Mouse (Mus musculus): Measurements from ENCODE around the gene Slc23a2. TPM values are rescaled to one million over a fixed set of nuclear protein-coding genes. Genes with fewer than 3 reads are reported as not detected.

Gene Slc23a2
- total RNA-seq, 2 experiments from 2014 or later, result 142 to 162 TPM

- intact Hi-C loops (cut with DNase I), result no loop called here
- Histone ChIP-seq H3K4me3 (no peak overlapping the region), H3K27ac (no peak overlapping the region; the same call in 1 of the 2 replicates)
- no peak for DNase-seq (ENCODE audit: extremely low spot score in 1 of 2, low spot score in 2 of 2)
- peak; percentile 5 for TF ChIP-seq CTCF (IDR thresholded peaks at IDR 0.05)
Measured at GRCm38 (mm10) chr2:132094441-132095230, 50.3 kb downstream of the Slc23a2 start.

DNA sequence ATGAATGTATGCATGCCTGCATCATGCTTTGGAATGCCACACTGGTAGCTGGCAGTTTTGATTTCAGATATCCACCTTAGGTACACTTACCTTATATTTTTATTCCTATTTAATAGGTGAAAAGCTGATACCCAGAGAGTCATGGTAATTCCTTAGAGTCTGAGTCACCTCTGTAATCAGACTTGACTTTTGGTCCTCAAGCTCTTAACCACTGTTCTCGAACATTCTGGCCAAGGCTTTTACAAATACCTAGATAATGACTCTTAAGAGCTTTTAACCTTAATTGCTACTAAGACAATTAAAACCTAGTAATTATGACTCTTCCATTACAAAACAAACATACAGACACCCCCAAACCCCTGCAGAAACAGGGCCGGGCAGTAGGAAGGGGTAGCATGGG is 51.2 kb downstream of the Slc23a2 start:
- no peak for DNase-seq (ENCODE audit: extremely low spot score in 1 of 2, low spot score in 2 of 2)
- no peak for TF ChIP-seq CTCF (IDR thresholded peaks at IDR 0.05)
- Histone ChIP-seq H3K27ac (no peak overlapping the region), H3K4me3 (no peak overlapping the region)
- intact Hi-C loops (cut with DNase I), result no loop called here

- Histone ChIP-seq H3K4me3 (no peak overlapping the region), H3K27ac (no peak overlapping the region)
- no peak for TF ChIP-seq CTCF (IDR thresholded peaks at IDR 0.05)
- intact Hi-C loops (cut with DNase I), result no loop called here
- no peak for DNase-seq (ENCODE audit: extremely low spot score in 1 of 2, low spot score in 2 of 2)
Measured at GRCm38 (mm10) chr2:132093298-132093697, 51.6 kb downstream of the Slc23a2 start.

GRCm38 (mm10) chr2:132092722-132093121 is 52.2 kb downstream of the Slc23a2 start:
- H3K27ac ChIP-seq, result no peak overlapping the region
- no peak for TF ChIP-seq CTCF (IDR thresholded peaks at IDR 0.05)
- DNase-seq (ENCODE audit: extremely low spot score in 1 of 2, low spot score in 2 of 2), result no peak
- intact Hi-C loops (cut with DNase I), result no loop called here
- no peak overlapping the region for H3K4me3 ChIP-seq

DNA sequence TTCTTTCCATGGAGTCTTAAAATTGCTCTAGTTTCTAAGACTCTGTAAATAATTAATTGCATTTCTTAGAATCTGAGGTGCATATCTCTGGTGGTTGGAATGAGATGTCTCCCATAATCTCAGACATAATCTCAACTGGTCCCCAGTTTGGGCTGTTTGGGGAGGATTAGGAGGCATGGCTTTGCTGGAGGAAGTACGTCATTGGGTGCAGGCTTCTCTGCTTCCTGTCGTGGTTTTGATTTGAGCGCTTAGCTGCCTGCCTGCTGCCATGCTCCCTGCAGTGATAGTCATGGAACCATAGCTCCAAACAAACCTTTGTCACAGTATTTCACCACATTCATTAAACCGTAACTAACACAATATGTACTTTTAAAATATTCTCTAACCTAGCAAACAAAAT is 53.2 kb downstream of the Slc23a2 start:
- Histone ChIP-seq H3K4me3 (no peak overlapping the region), H3K27ac (no peak overlapping the region)
- TF ChIP-seq CTCF (IDR thresholded peaks at IDR 0.05), result no peak
- no peak for DNase-seq (ENCODE audit: extremely low spot score in 1 of 2, low spot score in 2 of 2)
- intact Hi-C loops (cut with DNase I), result no loop called here

- intact Hi-C loops (cut with DNase I), result no loop called here
- TF ChIP-seq CTCF (IDR thresholded peaks at IDR 0.05), result no peak
Measured at GRCm38 (mm10) chr2:132084813-132085212, 60.1 kb downstream of the Slc23a2 start.

DNA sequence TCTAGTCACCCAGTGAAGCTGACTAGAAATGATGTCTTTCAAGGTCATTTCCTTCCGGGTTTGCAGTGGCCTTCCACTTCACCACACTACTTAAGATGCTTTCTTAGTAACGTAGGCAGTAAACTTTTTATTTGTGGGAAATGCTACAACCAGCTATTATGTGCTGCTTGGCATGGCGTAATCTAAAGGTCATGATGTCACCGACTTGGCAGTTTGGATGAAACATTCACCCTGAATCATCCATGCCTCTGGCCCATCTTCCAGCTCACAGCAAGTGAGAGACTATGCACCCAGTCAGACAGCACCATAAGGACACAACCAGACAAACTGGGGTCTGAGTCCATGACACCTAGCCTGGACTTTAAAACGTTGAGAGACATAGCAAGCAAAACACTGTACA is 60.5 kb downstream of the Slc23a2 start:
- no peak for DNase-seq (ENCODE audit: extremely low spot score in 1 of 2, low spot score in 2 of 2)
- TF ChIP-seq CTCF (IDR thresholded peaks at IDR 0.05), result no peak
- Histone ChIP-seq H3K4me3 (no peak overlapping the region), H3K27ac (no peak overlapping the region)
- intact Hi-C loops (cut with DNase I), result no loop called here

More at GRCm38 (mm10) chr2:132084813-132085212, 60.1 kb downstream of the Slc23a2 start:
- Histone ChIP-seq H3K4me3 (no peak overlapping the region), H3K27ac (no peak overlapping the region)
- DNase-seq (ENCODE audit: extremely low spot score in 1 of 2, low spot score in 2 of 2), result no peak

- DNase-seq (ENCODE audit: extremely low spot score in 1 of 2, low spot score in 2 of 2), result no peak
- intact Hi-C loops (cut with DNase I), result no loop called here
- H3K4me3 ChIP-seq, result no peak overlapping the region
- H3K27ac ChIP-seq, result no peak overlapping the region
- no peak for TF ChIP-seq CTCF (IDR thresholded peaks at IDR 0.05)
Measured at GRCm38 (mm10) chr2:132079139-132079538, 65.8 kb downstream of the Slc23a2 start.

- DNase-seq (ENCODE audit: extremely low spot score in 1 of 2, low spot score in 2 of 2), result no peak
- intact Hi-C loops (cut with DNase I), result no loop called here
Measured at GRCm38 (mm10) chr2:132073052-132073451, 71.9 kb downstream of the Slc23a2 start.

DNA sequence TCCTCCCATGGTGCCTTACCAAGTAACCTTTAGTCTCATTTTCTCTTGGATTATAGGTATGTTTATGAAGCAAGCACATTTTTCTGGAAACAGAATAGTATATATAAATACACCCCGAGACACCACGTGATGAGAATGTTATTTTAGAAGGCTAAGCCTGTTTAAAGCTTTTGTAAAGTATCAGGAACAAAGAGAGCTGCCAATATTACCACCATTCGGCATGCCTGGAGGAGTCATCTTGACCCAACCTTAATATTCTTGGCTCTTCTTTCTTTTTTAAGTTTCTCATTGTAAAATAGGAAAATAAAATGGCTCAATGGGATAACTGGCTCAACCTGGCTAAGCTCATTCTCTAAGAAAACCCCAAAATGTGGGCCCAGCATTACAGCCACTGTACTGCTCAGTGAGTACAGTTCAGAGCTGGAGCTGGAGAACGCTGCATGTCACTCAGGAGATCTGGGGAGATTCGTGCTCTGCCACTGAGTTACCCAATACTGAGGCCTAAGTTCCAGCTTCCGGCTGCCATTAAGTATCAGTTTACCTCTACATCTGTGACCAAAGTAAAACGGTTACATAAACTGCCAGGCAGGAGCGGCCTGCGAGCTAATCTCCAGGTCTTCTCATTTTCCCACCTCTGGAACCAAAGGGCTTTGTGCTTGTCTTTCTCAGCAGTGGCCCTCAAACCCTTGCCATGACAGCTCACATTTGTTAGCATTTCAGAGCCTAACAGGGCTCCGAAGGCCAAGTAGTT is 74.7 kb downstream of the Slc23a2 start:
- H3K27ac ChIP-seq, result no peak overlapping the region
- intact Hi-C loops (cut with DNase I), result no loop called here
- TF ChIP-seq CTCF (IDR thresholded peaks at IDR 0.05), result no peak
- DNase-seq (ENCODE audit: extremely low spot score in 1 of 2, low spot score in 2 of 2), result no peak
- H3K4me3 ChIP-seq, result no peak overlapping the region

More at GRCm38 (mm10) chr2:132073052-132073451, 71.9 kb downstream of the Slc23a2 start:
- TF ChIP-seq CTCF (IDR thresholded peaks at IDR 0.05), result no peak
- no peak overlapping the region for H3K27ac ChIP-seq
- H3K4me3 ChIP-seq, result no peak overlapping the region

DNA sequence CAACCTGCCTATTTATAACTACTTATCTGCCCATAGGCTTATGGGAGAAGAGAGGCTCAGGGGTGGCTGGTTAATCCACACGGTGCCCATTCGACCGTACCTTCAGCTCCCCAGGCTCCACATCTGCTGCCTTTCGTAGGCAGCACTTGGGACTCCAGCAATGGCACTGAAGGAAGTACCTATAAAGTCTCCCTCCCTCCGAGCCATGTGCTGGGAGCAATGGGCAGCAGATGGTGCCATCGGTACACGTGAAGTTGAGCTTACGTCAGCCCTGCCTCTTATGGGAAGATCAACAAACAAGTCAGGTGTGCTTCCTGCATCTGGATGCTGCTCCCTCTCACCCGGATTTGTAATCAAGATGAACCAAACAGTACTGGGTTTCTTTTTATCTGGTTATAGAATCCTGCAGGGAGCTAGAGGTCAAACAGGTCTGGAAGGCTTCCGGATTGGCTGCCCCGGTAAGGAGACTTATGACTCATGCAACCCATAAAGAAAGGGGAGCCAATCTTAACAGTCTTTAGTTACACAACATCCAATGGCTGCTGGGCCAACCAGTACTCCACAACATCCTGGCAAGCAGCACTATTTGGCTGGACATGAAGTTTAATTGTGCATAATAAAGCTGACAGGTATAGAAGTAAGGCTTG is 80.6 kb downstream of the Slc23a2 start:
- DNase-seq (ENCODE audit: extremely low spot score in 1 of 2, low spot score in 2 of 2), result no peak

GRCm38 (mm10) chr2:132063776-132064175 is 81.1 kb downstream of the Slc23a2 start:
- DNase-seq (ENCODE audit: extremely low spot score in 1 of 2, low spot score in 2 of 2), result no peak
- Histone ChIP-seq H3K27ac (peak overlapping the region; percentile 24; the same call in 1 of the 2 replicates), H3K4me3 (no peak overlapping the region)
- TF ChIP-seq CTCF (IDR thresholded peaks at IDR 0.05), result no peak
- intact Hi-C loops (cut with DNase I), result no loop called here

More for the DNA sequence above, 80.6 kb downstream of the Slc23a2 start:
- no peak; the same call in 1 of the 2 replicates for TF ChIP-seq CTCF (IDR thresholded peaks at IDR 0.05)
- intact Hi-C loops (cut with DNase I), result no loop called here
- Histone ChIP-seq H3K27ac (peak overlapping the region; percentile 24; the same call in 1 of the 2 replicates), H3K4me3 (no peak overlapping the region)

Measured in left cerebral cortex, adult 2 months (tissue).